ENCODE assay signal across 8 mouse cellular contexts in genomic region chr3:32364841-32365545, GRCm38 (mm10). TPM values are rescaled to one million over a fixed set of nuclear protein-coding genes. Genes with fewer than 3 reads are reported as not detected.
DNase-seq lines count a peak whose midpoint lies in the region; ATAC-seq and TF ChIP-seq lines count a peak whose summit lies in the region.

No protein-coding gene starts in this region.

- intact Hi-C loops in left cerebral cortex, postnatal 4 days (cut with DNase I), result no loop called here

- peaks cover 42% of the 10 kb centered on the region for H3K27me3 ChIP-seq in erythroblast, embryonic 14.5 days (ENCODE audit: control insufficient read depth)
- no peaks in the 10 kb centered on the region for H3K27me3 ChIP-seq in myocyte (ENCODE audit: control insufficient read depth, insufficient read depth, insufficient read length)

- H3K36me3 ChIP-seq in erythroblast, embryonic 14.5 days (ENCODE audit: control insufficient read depth), result no peaks in the 10 kb centered on the region
- no peaks in the 10 kb centered on the region for H3K36me3 ChIP-seq in myocyte (ENCODE audit: control insufficient read depth, insufficient read depth)

- TF ChIP-seq POLR2A in myocyte (IDR thresholded peaks at IDR 0.05; ENCODE audit: insufficient read length, low read depth), result no peak

- DNase-seq in 3134 (ENCODE audit: extremely low read depth, insufficient read length, low spot score) (peak; percentile 77), adipocyte (ENCODE audit: low spot score) (peak; percentile 47)
- DNase-seq in frontal cortex, postnatal 10 days (ENCODE audit: low spot score in 2 of 2), result peak; percentile 22 to 33
- peak; percentile 19 for DNase-seq in left cerebral cortex, postnatal 4 days
- DNase-seq in urinary bladder, adult 2 months (ENCODE audit: low spot score), result no peak

- H3K79me2 ChIP-seq in myocyte (ENCODE audit: control insufficient read depth, insufficient read depth), result peaks cover 49% of the 10 kb centered on the region

- H3K4me1 ChIP-seq in erythroblast, embryonic 14.5 days (ENCODE audit: control insufficient read depth), result peaks cover 19% of the 10 kb centered on the region

- no peak for ATAC-seq in erythroblast, adult 5-6 weeks (replicated peaks; ENCODE audit: low FRiP score, poor library complexity, severe bottlenecking)

- H3K4me3 ChIP-seq in erythroblast, embryonic 14.5 days (replicated peaks), result peak overlapping the region; percentile 75
- peak overlapping the region; percentile 73 for H3K4me3 ChIP-seq in myocyte

- H3K9me3 ChIP-seq in erythroblast, embryonic 14.5 days (ENCODE audit: control insufficient read depth, low read length), result no peaks in the 10 kb centered on the region; the same call in 1 of the 2 replicates

- peak overlapping the region; percentile 76 for H3K4me2 ChIP-seq in myocyte (ENCODE audit: low read depth)

- H3ac ChIP-seq in myocyte (ENCODE audit: control insufficient read depth, insufficient read length), result peak overlapping the region; percentile 74

TF ChIP-seq in myocyte, 11 proteins besides CTCF, POLR2A, EP300 and RAD21:
- TF ChIP-seq POLR2AphosphoS2 (IDR thresholded peaks at IDR 0.05; ENCODE audit: insufficient read length, low read depth) (no peak), REST (IDR thresholded peaks at IDR 0.05; ENCODE audit: insufficient read depth, insufficient read length) (no peak), SRF (IDR thresholded peaks at IDR 0.05; ENCODE audit: control insufficient read depth, insufficient read length, low read depth) (peak; percentile 63), CEBPB (IDR thresholded peaks at IDR 0.05; ENCODE audit: insufficient read depth, poor library complexity, severe bottlenecking) (no peak), MYOG (IDR thresholded peaks at IDR 0.05; ENCODE audit: control insufficient read depth in 1 of 3, insufficient read depth in 1 of 3, insufficient read length in 2 of 3, low read depth in 2 of 3) (no peak), USF1 (IDR thresholded peaks at IDR 0.05; ENCODE audit: low read depth) (no peak)

RNA-seq across cellular contexts. Expression of gene Zmat3, which starts 0.8 kb away (rescaled TPM):
- 0.01 and 0.02 TPM in 2 replicates for polyA plus RNA-seq in erythroblast, embryonic 14.5 days (2012)
- 0.42 and 1.2 TPM in 2 replicates for total RNA-seq in erythroblast, adult 5-6 weeks (2015; ENCODE audit: low replicate concordance)
- 0.14 and 0.26 TPM in 2 replicates for total RNA-seq in erythroblast, adult 5-6 weeks (2017; ENCODE audit: low replicate concordance)
- 10 to 100 TPM; 41.2 to 43.3 TPM for total RNA-seq in left cerebral cortex, postnatal 4 days (2021)
- polyA plus RNA-seq in myocyte (2012; fragmentation: generic; extraction: Trizol), result 13.0 TPM
- 11.3 and 14.3 TPM in 2 replicates for polyA plus RNA-seq in urinary bladder, adult 2 months (2012; rRNA removed)

RNA-seq across cellular contexts. Expression of gene Pik3ca, which starts 32.5 kb away (rescaled TPM):
- polyA plus RNA-seq in erythroblast, embryonic 14.5 days (2012), result 0.11 and 0.21 TPM in 2 replicates
- total RNA-seq in erythroblast, adult 5-6 weeks (2015; ENCODE audit: low replicate concordance), result 13.4 and 18.1 TPM in 2 replicates
- 19.8 and 34.8 TPM in 2 replicates for total RNA-seq in erythroblast, adult 5-6 weeks (2017; ENCODE audit: low replicate concordance)
- 10 to 100 TPM; 54.1 to 62.3 TPM for total RNA-seq in left cerebral cortex, postnatal 4 days (2021)
- polyA plus RNA-seq in myocyte (2012; fragmentation: generic; extraction: Trizol), result 11.7 TPM
- polyA plus RNA-seq in urinary bladder, adult 2 months (2012; rRNA removed), result 24.7 and 24.8 TPM in 2 replicates

Comparison
In these comparisons a context has a peak if more than half of its experiments do, and no peak if none do; other contexts are left out.
1. RNA of gene Zmat3, which starts 0.8 kb away (polyA plus RNA-seq): 13.0 TPM in myocyte (single experiment) and 11.3 to 14.3 TPM in urinary bladder, adult 2 months; 0.01 to 0.02 TPM in erythroblast, embryonic 14.5 days; every median in the first group is over 10 times any median in the second.
2. RNA of gene Pik3ca, which starts 32.5 kb away (polyA plus RNA-seq): 24.7 to 24.8 TPM in urinary bladder, adult 2 months and 11.7 TPM in myocyte (single experiment); 0.11 to 0.21 TPM in erythroblast, embryonic 14.5 days; every median in the first group is over 10 times any median in the second.